Mouse (Mus musculus): ENCODE measurements around the gene Tfap2d.

DNA sequence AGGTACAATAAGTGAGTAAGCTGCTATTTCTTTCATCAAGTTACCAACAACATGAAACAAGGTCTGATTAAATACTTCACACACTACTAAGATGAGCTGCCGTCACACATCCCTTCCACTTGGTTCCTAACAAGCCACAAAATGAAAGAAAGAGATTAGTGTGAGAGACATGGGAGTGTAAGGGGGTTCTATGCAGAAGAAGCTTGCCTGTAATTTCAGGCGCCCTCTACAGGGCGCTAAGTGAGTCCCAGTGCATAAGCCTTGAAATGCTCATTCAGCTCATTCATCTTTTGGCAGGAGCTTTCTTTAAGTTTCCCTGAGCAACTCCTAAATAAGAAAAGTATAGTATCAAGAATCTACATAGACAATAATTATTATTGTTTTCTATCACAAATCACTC lies 46.5 kb upstream of the Tfap2d start:
- TF ChIP-seq CTCF (IDR thresholded peaks at IDR 0.05; ENCODE audit: low read depth) (no peak), EP300 (IDR thresholded peaks at IDR 0.05; ENCODE audit: low read depth) (no peak)
